Mouse (Mus musculus) liver, embryonic 14.5 days (tissue): ENCODE measurements at regions not wholly inside any gene's neighbourhood (a gene's known extent, or its start where the extent isn't known, plus 50 kb on each side); places are given as distances from the start of the nearest gene placed in this dataset.

Source experiments
- ATAC-seq: fragments of 200-750 bp; cut with Nextera tagmentation; 2 replicates; pipeline ENCODE4 v1.8.0; 2017; ENCODE audit warnings: moderate number of reproducible peaks, mild to moderate bottlenecking, moderate library complexity; ENCODE audit not compliant: insufficient read depth
- DNase-seq, 3 experiments: peaks; one replicate each; pipeline ENCODE4 v3.0.0-alpha.2; 2012 to 2013; ENCODE audit warnings: low read depth in 3 of 3, low spot score in 3 of 3
- H3K27ac ChIP-seq: fragments of 300-500 bp; sonication (generic); 2 replicates; pipeline ENCODE4 v1.5.1; 2014; ENCODE audit warnings: moderate library complexity, mild to moderate bottlenecking, control low read depth, inconsistent platforms
- H3K27me3 ChIP-seq: fragments of 300-500 bp; sonication (generic); 2 replicates; pipeline ENCODE4 v1.6.1; 2014; ENCODE audit warnings: mild to moderate bottlenecking, low read length, moderate library complexity; ENCODE audit not compliant: control insufficient read depth, insufficient read depth
- H3K36me3 ChIP-seq: fragments of 300-500 bp; sonication (generic); replicated peaks from 2 replicates; pipeline ENCODE4 v1.6.1; 2014; ENCODE audit warnings: low read depth; ENCODE audit not compliant: control insufficient read depth, insufficient read depth
- H3K4me1 ChIP-seq, 2 experiments: fragments of 200-500 bp in 1 of 2; fragments of 300-500 bp in 1 of 2; sonication (generic) in 1 of 2; replicated peaks; 2 replicates each; pipeline ENCODE4 v1.6.1; 2012 to 2014; ENCODE audit warnings: antibody characterized with exemption in 1 of 2, inconsistent platforms in 1 of 2, low read length in 1 of 2; ENCODE audit not compliant: control insufficient read depth in 2 of 2, insufficient read depth in 2 of 2
- H3K4me2 ChIP-seq: fragments of 300-500 bp; sonication (generic); 2 replicates; pipeline ENCODE4 v1.6.1; 2014; ENCODE audit warnings: low read depth, mild to moderate bottlenecking, control low read depth, moderate library complexity
- H3K4me3 ChIP-seq, 2 experiments: fragments of 200-500 bp in 1 of 2; fragments of 300-500 bp in 1 of 2; sonication (generic) in 1 of 2; 2 replicates each; pipeline ENCODE4 v1.5.1; 2012 to 2014; ENCODE audit warnings: low read depth in 2 of 2, low read length in 2 of 2, mild to moderate bottlenecking in 2 of 2, control low read depth in 1 of 2, inconsistent platforms in 1 of 2, moderate library complexity in 1 of 2; ENCODE audit not compliant: insufficient read depth in 1 of 2
- H3K9ac ChIP-seq: fragments of 300-500 bp; sonication (generic); replicated peaks from 2 replicates; pipeline ENCODE4 v1.6.1; 2014; ENCODE audit warnings: mild to moderate bottlenecking, control low read depth, moderate library complexity
- H3K9me3 ChIP-seq: fragments of 300-500 bp; sonication (generic); 2 replicates; pipeline ENCODE4 v1.6.1; 2016; ENCODE audit warnings: low read length, mixed read lengths; ENCODE audit not compliant: control insufficient read depth
- CTCF ChIP-seq: IDR thresholded peaks from 2 replicates; pipeline ENCODE4 v1.5.1; 2016; ENCODE audit warnings: antibody characterized with exemption, low read depth, control low read depth
- EP300 ChIP-seq: IDR thresholded peaks from 2 replicates; pipeline ENCODE4 v1.6.1; 2016; ENCODE audit warnings: antibody characterized with exemption, low read depth
- WGBS: fragments of 180-500 bp; shearing (Covaris S2); extraction: QIAGEN DNeasy Blood & Tissue Kit; methylation state at CpG from one replicate; pipeline ENCODE4 v1.1.7; 2014; ENCODE audit not compliant: insufficient replicate concordance; 5-methylcytosine and 5-hydroxymethylcytosine counted together

- no peaks in the 10 kb centered on the region for H3K36me3 ChIP-seq
- H3K27me3 ChIP-seq: no peaks in the 10 kb centered on the region
- WGBS: 53% methylated on average over 3 of the region's 3 CpGs
- H3K4me2 ChIP-seq: no peak overlapping the region
- H3K4me1 ChIP-seq: no peaks in the 10 kb centered on the region
- no peak for ATAC-seq
- no peak overlapping the region for H3K4me3 ChIP-seq
- H3K9ac ChIP-seq: no peak overlapping the region
- no peak overlapping the region for H3K27ac ChIP-seq
- no peak for DNase-seq
- TF ChIP-seq EP300: no peak
- TF ChIP-seq CTCF: no peak
- no peaks in the 10 kb centered on the region for H3K9me3 ChIP-seq
Observed at GRCm38 (mm10) chr12:94468609-94469008, 1223.4 kb upstream of the Flrt2 start.

DNA sequence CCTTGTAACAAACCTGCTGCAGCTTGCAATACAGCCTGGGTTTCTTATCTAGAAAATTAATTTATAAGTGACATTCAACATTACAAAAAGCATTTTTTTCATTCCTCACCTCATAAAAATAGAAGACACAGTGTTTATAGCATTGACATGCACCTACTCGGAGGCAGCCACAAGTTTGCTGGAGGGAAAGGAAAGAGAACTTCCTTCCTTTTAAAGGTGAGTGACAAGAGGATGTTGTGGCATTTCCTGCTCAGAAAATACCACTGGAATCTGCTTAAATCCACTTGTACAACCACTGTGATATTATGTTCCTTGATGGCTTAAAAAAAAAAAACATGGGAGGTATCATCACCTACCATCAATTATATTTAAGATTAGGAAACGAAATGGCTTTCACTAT, 1222.2 kb upstream of the Flrt2 start:
- H3K36me3 ChIP-seq: no peaks in the 10 kb centered on the region
- no peak overlapping the region for H3K4me2 ChIP-seq
- no peak for ATAC-seq
- TF ChIP-seq CTCF (no peak), EP300 (no peak)
- H3K4me3 ChIP-seq: no peak overlapping the region
- no peak overlapping the region for H3K9ac ChIP-seq
- H3K4me1 ChIP-seq: no peaks in the 10 kb centered on the region
- DNase-seq: no peak
- H3K27me3 ChIP-seq: no peaks in the 10 kb centered on the region
- H3K9me3 ChIP-seq: no peaks in the 10 kb centered on the region
- no peak overlapping the region for H3K27ac ChIP-seq
- WGBS: 17% methylated on average over 2 of the region's 2 CpGs

GRCm38 (mm10) chr12:94470981-94471380, 1221.0 kb upstream of the Flrt2 start:
- ATAC-seq (no peak), DNase-seq (no peak)
- H3K4me2 ChIP-seq: no peak overlapping the region
- no peak overlapping the region for H3K27ac ChIP-seq
- 13% methylated on average over 1 of the region's 1 CpGs for WGBS
- H3K27me3 ChIP-seq: no peaks in the 10 kb centered on the region
- no peaks in the 10 kb centered on the region for H3K36me3 ChIP-seq
- H3K4me1 ChIP-seq: no peaks in the 10 kb centered on the region
- no peak overlapping the region for H3K9ac ChIP-seq
- no peak for TF ChIP-seq CTCF
- no peak for TF ChIP-seq EP300
- no peak overlapping the region for H3K4me3 ChIP-seq
- H3K9me3 ChIP-seq: no peaks in the 10 kb centered on the region

- WGBS: 56% methylated on average over 2 of the region's 2 CpGs
- Histone ChIP-seq H3K9me3 (no peaks in the 10 kb centered on the region), H3K36me3 (no peaks in the 10 kb centered on the region), H3K9ac (no peak overlapping the region), H3K4me2 (no peak overlapping the region), H3K27ac (no peak overlapping the region), H3K4me3 (no peak overlapping the region), H3K4me1 (no peaks in the 10 kb centered on the region), H3K27me3 (no peaks in the 10 kb centered on the region)
- DNase-seq (no peak), ATAC-seq (no peak)
- TF ChIP-seq EP300 (no peak), CTCF (no peak)
Observed at GRCm38 (mm10) chr12:94488721-94489120, 1203.3 kb upstream of the Flrt2 start.

DNA sequence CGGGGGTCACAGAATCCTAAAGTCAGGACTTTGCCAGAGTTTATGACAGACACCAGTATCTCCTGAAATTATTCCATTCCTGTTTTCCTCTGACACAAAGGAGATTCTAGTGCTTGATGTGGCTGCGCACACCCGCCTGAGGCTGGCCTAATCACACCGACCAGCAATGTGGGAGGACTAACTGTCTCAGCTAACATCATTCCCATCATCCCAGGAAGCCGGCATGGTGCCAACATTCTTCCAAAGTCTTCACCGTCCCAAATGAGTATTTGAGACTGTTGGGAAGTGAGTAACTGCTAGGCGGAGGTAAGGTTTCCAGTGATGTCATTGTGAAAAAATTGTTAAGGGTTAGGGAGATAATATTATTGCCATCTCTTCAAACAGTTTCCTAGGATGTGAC, 1183.9 kb upstream of the Flrt2 start:
- TF ChIP-seq CTCF: no peak
- no peak for TF ChIP-seq EP300
- H3K9me3 ChIP-seq: no peaks in the 10 kb centered on the region
- no peaks in the 10 kb centered on the region for H3K27me3 ChIP-seq
- H3K27ac ChIP-seq: no peak overlapping the region
- 69% methylated on average over 7 of the region's 7 CpGs for WGBS
- ATAC-seq: no peak
- DNase-seq: no peak
- H3K4me1 ChIP-seq: no peaks in the 10 kb centered on the region
- no peak overlapping the region for H3K9ac ChIP-seq
- no peaks in the 10 kb centered on the region for H3K36me3 ChIP-seq
- H3K4me2 ChIP-seq: no peak overlapping the region
- no peak overlapping the region for H3K4me3 ChIP-seq
